Mouse (Mus musculus) gastrocnemius, postnatal 36 days (tissue): ENCODE results near the gene Mlkl. TPM values are rescaled to one million over a fixed set of nuclear protein-coding genes. Genes with fewer than 3 reads are reported as not detected.

Experiments used
- DNase-seq, 2 experiments: peaks; one replicate each; pipeline ENCODE4 v3.0.0; 2022
- intact Hi-C: fragments of 180-260 bp; cut with DNase I; formaldehyde crosslinking; loops from one replicate; pipeline ENCODE4 v1.15.1; 2025
- total RNA-seq, 2 experiments: library from RNA; stranded (reverse); gene quantifications; 2 replicates each; pipeline ENCODE4 v1.2.3; 2021

Mlkl gene
- total RNA-seq, 2 experiments from 2014 or later: 0.44 to 0.92 TPM

- intact Hi-C loops: loop anchor here (5.0 kb wide), 1 partner anchor 75 kb away; no protein-coding TSS in a partner anchor
- no peak for DNase-seq
Measured at GRCm38 (mm10) chr8:111261981-111262381, 76.0 kb downstream of the Mlkl start.

Other genes starting within 250 kb of the Mlkl start
- under 1 TPM; 0.12 to 0.69 TPM for gene Clec18a, start 245.8 kb downstream of the Mlkl start, total RNA-seq
- 100 to 1,000 TPM; 101 to 105 TPM for gene Pdpr, start 243.5 kb downstream of the Mlkl start, total RNA-seq
- 10 to 100 TPM; 33.4 to 34.0 TPM for gene Glg1, start 79.0 kb downstream of the Mlkl start, total RNA-seq
- gene Rfwd3, start 38.0 kb downstream of the Mlkl start, total RNA-seq: 1 to 10 TPM; 3.4 to 4.9 TPM
- 1 to 10 TPM in 1 of 2 experiments, under 1 TPM in 1; 0.71 to 1.5 TPM for gene Fa2h, start 55.6 kb upstream of the Mlkl start, total RNA-seq
- 1 to 10 TPM; 7.1 to 8.1 TPM for gene Wdr59, start 183.9 kb upstream of the Mlkl start, total RNA-seq
- 10 to 100 TPM; 55.6 TPM for gene Znrf1, start 197.9 kb upstream of the Mlkl start, total RNA-seq